In genomic region chr7:120809705-120810104, GRCm38 (mm10) we compare ENCODE assay signal across 10 mouse cellular contexts. TPM values are rescaled to one million over a fixed set of nuclear protein-coding genes. Genes with fewer than 3 reads are reported as not detected.
A peak's percentile ranks its signal among the peaks of the same experiment; 100 is the strongest.
DNase-seq lines count a peak whose midpoint lies in the region; ATAC-seq and TF ChIP-seq lines count a peak whose summit lies in the region.
"Had no signal": no experiment of that assay in that cellular context is flagged by ENCODE, and none has a peak within 500 bp of the region (broad histone marks: within the 10 kb centered on the region; RNA-seq: fewer than 3 reads in every experiment).

No protein-coding gene starts in this region.

- no peak for ATAC-seq in heart, embryonic 14.5 days (ENCODE audit: insufficient number of reproducible peaks, insufficient read depth, low FRiP score, low read depth)
- ATAC-seq in hindbrain, embryonic 11.5 days (ENCODE audit: low FRiP score), result no peak
- ATAC-seq in midbrain, embryonic 11.5 days (ENCODE audit: low FRiP score), result no peak
- no peak for ATAC-seq in CD4-positive, CD25-positive, alpha-beta regulatory T cell, adult 4 months
- ATAC-seq in erythroblast, adult 5-6 weeks (replicated peaks; ENCODE audit: low FRiP score, poor library complexity, severe bottlenecking), result no peak

- no peak overlapping the region for H3K27ac ChIP-seq in heart, embryonic 14.5 days (replicated peaks in 1 of 2; ENCODE audit: control insufficient read depth in 1 of 2, insufficient read depth in 1 of 2, low read depth in 2 of 2, low read length in 2 of 2)
- no peak overlapping the region for H3K27ac ChIP-seq in ES-E14 (ENCODE audit: insufficient read depth, low read depth, low read length, poor library complexity, severe bottlenecking)
- H3K27ac ChIP-seq in hindbrain, embryonic 11.5 days (ENCODE audit: low read depth, low read length), result no peak overlapping the region
- no peak overlapping the region for H3K27ac ChIP-seq in midbrain, embryonic 11.5 days (ENCODE audit: low read depth, low read length)

- H3K27me3 ChIP-seq in heart, embryonic 14.5 days (ENCODE audit: control insufficient read depth, insufficient read depth, low read length), result peaks cover 11% of the 10 kb centered on the region; the same call in 1 of the 2 replicates
- H3K27me3 ChIP-seq in hindbrain, embryonic 11.5 days (ENCODE audit: control insufficient read depth, insufficient read depth, low read length), result no peaks in the 10 kb centered on the region
- H3K27me3 ChIP-seq in midbrain, embryonic 11.5 days (ENCODE audit: control insufficient read depth, insufficient read depth, low read length), result no peaks in the 10 kb centered on the region; the same call in 1 of the 2 replicates
- H3K27me3 ChIP-seq: CH12.LX had no signal

- WGBS in heart, embryonic 14.5 days, result 6% methylated on average over 26 of the region's 27 CpGs
- 4% methylated on average over 25 of the region's 27 CpGs for WGBS in hindbrain, embryonic 11.5 days
- WGBS in midbrain, embryonic 11.5 days, result 2% methylated on average over 27 of the region's 27 CpGs

- DNase-seq in heart, postnatal 4 days, result no peak
- no peak for DNase-seq in ES-E14 (ENCODE audit: low read depth, low spot score)
- DNase-seq in hindbrain, embryonic 11.5 days (ENCODE audit: low spot score), result peak; percentile 11
- no peak for DNase-seq in midbrain, embryonic 11.5 days (ENCODE audit: low spot score, missing footprints)
- no peak for DNase-seq in cerebellum, adult 11-12 months
- DNase-seq: thymus, postnatal 14 days had no signal

- peak overlapping the region; percentile 64 for H3K4me2 ChIP-seq in heart, embryonic 14.5 days (ENCODE audit: low read length)
- H3K4me2 ChIP-seq in hindbrain, embryonic 11.5 days (replicated peaks; ENCODE audit: low read depth, low read length), result peak overlapping the region; percentile 43
- peak overlapping the region; percentile 46 for H3K4me2 ChIP-seq in midbrain, embryonic 11.5 days

- in situ Hi-C loops in ES-E14 (cut with MboI; ENCODE audit: low sequenced_read_pairs in 2 of 2, unreplicated experiment in 2 of 2), result no loop called here

- H3K4me1 ChIP-seq in heart, embryonic 14.5 days (ENCODE audit: control insufficient read depth in 2 of 2, insufficient read depth in 2 of 2, low read length in 2 of 2), result peaks cover 2% of the 10 kb centered on the region in 2 experiments; a peak in 2 of 4 replicates
- no peaks in the 10 kb centered on the region for H3K4me1 ChIP-seq in ES-E14 (ENCODE audit: control insufficient read depth in 2 of 2, insufficient read depth in 2 of 2, low read length in 2 of 2, poor library complexity in 1 of 2)
- H3K4me1 ChIP-seq in hindbrain, embryonic 11.5 days (replicated peaks; ENCODE audit: control insufficient read depth, insufficient read depth, low read length), result no peaks in the 10 kb centered on the region
- H3K4me1 ChIP-seq in midbrain, embryonic 11.5 days (ENCODE audit: control insufficient read depth, insufficient read depth, low read length), result no peaks in the 10 kb centered on the region; the same call in 1 of the 2 replicates

- no peaks in the 10 kb centered on the region for H3K36me3 ChIP-seq in heart, embryonic 14.5 days (ENCODE audit: control insufficient read depth, insufficient read depth, low read length)
- H3K36me3 ChIP-seq in ES-E14 (ENCODE audit: control insufficient read depth, insufficient read depth, low read length, poor library complexity, severe bottlenecking), result no peaks in the 10 kb centered on the region
- no peaks in the 10 kb centered on the region for H3K36me3 ChIP-seq in hindbrain, embryonic 11.5 days (ENCODE audit: control insufficient read depth, insufficient read depth, low read length)
- H3K36me3 ChIP-seq in midbrain, embryonic 11.5 days (ENCODE audit: control insufficient read depth, insufficient read depth, low read length), result no peaks in the 10 kb centered on the region

- H3K9ac ChIP-seq in heart, embryonic 14.5 days (ENCODE audit: low read length), result no peak overlapping the region; the same call in 1 of the 2 replicates
- H3K9ac ChIP-seq in ES-E14 (ENCODE audit: insufficient read depth, low read depth, low read length, poor library complexity, severe bottlenecking), result peak overlapping the region; percentile 66
- no peak overlapping the region for H3K9ac ChIP-seq in hindbrain, embryonic 11.5 days (ENCODE audit: low read depth, low read length)
- H3K9ac ChIP-seq in midbrain, embryonic 11.5 days (ENCODE audit: low read length), result 0 out of 2 replicates have a peak overlapping the region, but pooled peaks have one; percentile 27

- H3K4me3 ChIP-seq in heart, embryonic 14.5 days (ENCODE audit: control insufficient read depth in 1 of 2, insufficient read depth in 1 of 2, low read depth in 1 of 2, low read length in 2 of 2), result peak overlapping the region; percentile 22 to 27
- peak overlapping the region; percentile 60 to 65 for H3K4me3 ChIP-seq in ES-E14 (ENCODE audit: insufficient read depth in 1 of 2, low read depth in 1 of 2, low read length in 2 of 2, poor library complexity in 1 of 2, severe bottlenecking in 1 of 2)
- H3K4me3 ChIP-seq in hindbrain, embryonic 11.5 days (ENCODE audit: low read depth, low read length), result peak overlapping the region; percentile 4; the same call in 1 of the 2 replicates
- H3K4me3 ChIP-seq in midbrain, embryonic 11.5 days (ENCODE audit: low read depth, low read length), result peak overlapping the region; percentile 19

- H3K9me3 ChIP-seq in heart, embryonic 14.5 days (ENCODE audit: control insufficient read depth, low read length), result no peaks in the 10 kb centered on the region
- H3K9me3 ChIP-seq in ES-E14 (ENCODE audit: control insufficient read depth, insufficient read depth, low read depth, low read length), result no peaks in the 10 kb centered on the region
- H3K9me3 ChIP-seq in hindbrain, embryonic 11.5 days (ENCODE audit: control insufficient read depth, low read length), result no peaks in the 10 kb centered on the region
- no peaks in the 10 kb centered on the region for H3K9me3 ChIP-seq in midbrain, embryonic 11.5 days (ENCODE audit: control insufficient read depth, low read length)

TF ChIP-seq in ES-E14, 5 proteins besides CTCF, POLR2A, EP300 and RAD21:
- no peak for TF ChIP-seq MAFK (IDR thresholded peaks at IDR 0.05; ENCODE audit: insufficient read depth, low read depth, low read length)

RNA-seq across cellular contexts. Expression of gene Gm5737, which starts 2.5 kb away (rescaled TPM):
- polyA plus RNA-seq in heart, embryonic 14.5 days (2014; fragmentation: Nextera tagmentation; extraction: Ambion mirVana), result not detected in 2 replicates
- not detected for total RNA-seq in heart, postnatal 4 days (2021)
- not detected in 2 replicates for total RNA-seq in ES-E14 (2012; rRNA removed)
- not detected in 2 replicates for polyA plus RNA-seq in hindbrain, embryonic 11.5 days (2014; fragmentation: Nextera tagmentation; extraction: Ambion mirVana)
- not detected in 2 replicates for polyA plus RNA-seq in midbrain, embryonic 11.5 days (2014; fragmentation: Nextera tagmentation; extraction: Ambion mirVana)
- polyA plus RNA-seq in CD4-positive, CD25-positive, alpha-beta regulatory T cell, adult 4 months (2017; shearing (Covaris generic)), result not detected
- not detected in 2 replicates for total RNA-seq in erythroblast, adult 5-6 weeks (2015; ENCODE audit: low replicate concordance)
- not detected in 2 replicates for total RNA-seq in erythroblast, adult 5-6 weeks (2017; ENCODE audit: low replicate concordance)
- total RNA-seq: CH12.LX had no signal

RNA-seq across cellular contexts. Expression of gene Eef2k, which starts 32.9 kb away (rescaled TPM):
- polyA plus RNA-seq in heart, embryonic 14.5 days (2014; fragmentation: Nextera tagmentation; extraction: Ambion mirVana), result 12.1 and 12.4 TPM in 2 replicates
- 10 to 100 TPM; 36.9 to 38.0 TPM for total RNA-seq in heart, postnatal 4 days (2021)
- total RNA-seq in ES-E14 (2012; rRNA removed), result 13.6 and 32.9 TPM in 2 replicates
- 8.5 and 10.2 TPM in 2 replicates for polyA plus RNA-seq in hindbrain, embryonic 11.5 days (2014; fragmentation: Nextera tagmentation; extraction: Ambion mirVana)
- 9.9 and 10.5 TPM in 2 replicates for polyA plus RNA-seq in midbrain, embryonic 11.5 days (2014; fragmentation: Nextera tagmentation; extraction: Ambion mirVana)
- 1 to 10 TPM; 5.6 to 6.0 TPM for polyA plus RNA-seq in CD4-positive, CD25-positive, alpha-beta regulatory T cell, adult 4 months (2017; shearing (Covaris generic))
- total RNA-seq in erythroblast, adult 5-6 weeks (2015; ENCODE audit: low replicate concordance), result 12.3 and 24.0 TPM in 2 replicates
- total RNA-seq in erythroblast, adult 5-6 weeks (2017; ENCODE audit: low replicate concordance), result 77.4 and 97.0 TPM in 2 replicates

Comparison
In these comparisons a context has a peak if more than half of its experiments do, and no peak if none do; other contexts are left out.
1. H3K4me3 ChIP-seq: peak in every context shown above with its lines; median percentile 62 in ES-E14; 24 in heart, embryonic 14.5 days; 19 in midbrain, embryonic 11.5 days; 4 in hindbrain, embryonic 11.5 days.
2. H3K9ac ChIP-seq: peak in ES-E14 (single experiment) and midbrain, embryonic 11.5 days (single experiment); none in heart, embryonic 14.5 days (single experiment) and hindbrain, embryonic 11.5 days (single experiment).
3. Peak in every context shown above with its lines, with median percentiles within 50 percentile points of each other: H3K4me2 ChIP-seq.